Mouse (Mus musculus): ENCODE data around the gene Wnt7a.

- TF ChIP-seq POLR2A (IDR thresholded peaks at IDR 0.05; ENCODE audit: control insufficient read depth in 1 of 2, insufficient read depth in 1 of 2, low read depth in 1 of 2, low read length in 2 of 2, poor library complexity in 1 of 2) = no peak
- no peak for TF ChIP-seq MYB (IDR thresholded peaks at IDR 0.05; ENCODE audit: low read depth, low read length)
- TF ChIP-seq ELF1 (IDR thresholded peaks at IDR 0.05; ENCODE audit: low read depth, low read length) = no peak
- no peak for TF ChIP-seq CTCF (IDR thresholded peaks at IDR 0.05 in 2 of 3, conservative IDR thresholded peaks at IDR 0.05 in 1 of 3; ENCODE audit: control insufficient read depth in 1 of 3, insufficient read depth in 1 of 3, low read depth in 2 of 3, low read length in 3 of 3, poor library complexity in 1 of 3, severe bottlenecking in 1 of 3)
- no peak for TF ChIP-seq UBTF (IDR thresholded peaks at IDR 0.05; ENCODE audit: borderline replicate concordance, insufficient read depth, low read depth, low read length)
- TF ChIP-seq ZNF384 (IDR thresholded peaks at IDR 0.05; ENCODE audit: low read depth, low read length) = no peak
- no peak for TF ChIP-seq MAX (IDR thresholded peaks at IDR 0.05; ENCODE audit: low read length)
- no peak for TF ChIP-seq EP300 (IDR thresholded peaks at IDR 0.05; ENCODE audit: low read depth in 1 of 2, low read length in 2 of 2)
- no peak for TF ChIP-seq NELFE (IDR thresholded peaks at IDR 0.05; ENCODE audit: low read depth, low read length)
- no peak for TF ChIP-seq GABPA (IDR thresholded peaks at IDR 0.05; ENCODE audit: low read depth, low read length)
- TF ChIP-seq ZMIZ1 (IDR thresholded peaks at IDR 0.05; ENCODE audit: low read depth, low read length) = no peak
Observed at GRCm38 (mm10) chr6:91349620-91350019, 61.5 kb downstream of the Wnt7a start.

Measured in MEL (cell line).